Mouse (Mus musculus) liver, embryonic 12.5 days (tissue): ENCODE results near the gene Alox12e. TPM values are rescaled to one million over a fixed set of nuclear protein-coding genes. Genes with fewer than 3 reads are reported as not detected.
"Not testable (repeated sequence)": the region's sequence is repeated elsewhere in the genome, so short reads cannot be mapped to it uniquely, and the experiment has no call there.

Experiments used
- ATAC-seq: fragments of 200-750 bp; cut with Nextera tagmentation; 2 replicates; pipeline ENCODE4 v1.8.0; 2017; ENCODE audit warnings: moderate number of reproducible peaks, mild to moderate bottlenecking, moderate library complexity
- H3K27ac ChIP-seq: fragments of 300-500 bp; sonication (generic); 2 replicates; pipeline ENCODE4 v1.5.1; 2016; ENCODE audit warnings: mild to moderate bottlenecking
- H3K27me3 ChIP-seq: fragments of 300-500 bp; sonication (generic); replicated peaks from 2 replicates; pipeline ENCODE4 v1.6.1; 2016; ENCODE audit warnings: mild to moderate bottlenecking, moderate library complexity
- H3K36me3 ChIP-seq: fragments of 300-500 bp; sonication (generic); 2 replicates; pipeline ENCODE4 v1.6.1; 2016; ENCODE audit warnings: mild to moderate bottlenecking, moderate library complexity
- H3K4me1 ChIP-seq: fragments of 300-500 bp; sonication (generic); 2 replicates; pipeline ENCODE4 v1.6.1; 2016
- H3K4me2 ChIP-seq: fragments of 300-500 bp; sonication (generic); 2 replicates; pipeline ENCODE4 v1.6.1; 2016; ENCODE audit warnings: mild to moderate bottlenecking, moderate library complexity
- H3K4me3 ChIP-seq: fragments of 300-500 bp; sonication (generic); 2 replicates; pipeline ENCODE4 v1.5.1; 2016; ENCODE audit warnings: mild to moderate bottlenecking, moderate library complexity
- H3K9ac ChIP-seq: fragments of 300-500 bp; sonication (generic); 2 replicates; pipeline ENCODE4 v1.6.1; 2016; ENCODE audit warnings: mild to moderate bottlenecking, moderate library complexity
- H3K9me3 ChIP-seq: fragments of 300-500 bp; sonication (generic); replicated peaks from 2 replicates; pipeline ENCODE4 v1.6.1; 2016; ENCODE audit warnings: mild to moderate bottlenecking, moderate library complexity
- WGBS: fragments of 180-500 bp; shearing (Covaris S2); methylation state at CpG from one replicate; pipeline ENCODE4 v1.1.7; 2016; ENCODE audit not compliant: insufficient replicate concordance; 5-methylcytosine and 5-hydroxymethylcytosine counted together
- polyA plus RNA-seq: library from polyadenylated mRNA; unstranded; fragments of >200 nt; fragmentation: Nextera tagmentation; extraction: Ambion mirVana; gene quantifications from 2 replicates; pipeline ENCODE4 v1.2.1, GENCODE M21; 2016

The Alox12e gene
- 0.12 and 0.20 TPM in 2 replicates for polyA plus RNA-seq

GRCm38 (mm10) chr11:70322528-70322927 is at the start of gene Alox12e:
Alox12e (minus strand) TSS chr11:70322628.
- Histone ChIP-seq H3K27ac (no peak within 1 kb of the TSS), H3K9me3 (no peaks in the 10 kb centered on the region), H3K4me3 (no peak within 1 kb of the TSS), H3K4me1 (no peaks in the 10 kb centered on the region), H3K36me3 (no peaks in the 10 kb centered on the region), H3K4me2 (peak within 1 kb of the TSS; percentile 22; the same call in 1 of the 2 replicates), H3K9ac (no peak within 1 kb of the TSS), H3K27me3 (peaks cover 77% of the 10 kb centered on the region)
- ATAC-seq, result no peak
- WGBS, result 25% methylated on average over 7 of the region's 7 CpGs

GRCm38 (mm10) chr11:70368626-70369025 is 46.2 kb upstream of the Alox12e start:
- H3K27ac ChIP-seq, H3K4me2 ChIP-seq, H3K36me3 ChIP-seq, H3K9ac ChIP-seq, ATAC-seq, H3K9me3 ChIP-seq, H3K4me3 ChIP-seq, H3K27me3 ChIP-seq, H3K4me1 ChIP-seq: not testable (repeated sequence)
- 63% methylated on average over 2 of the region's 2 CpGs for WGBS

- not testable (repeated sequence) for ATAC-seq, H3K27ac ChIP-seq, H3K4me2 ChIP-seq, H3K9me3 ChIP-seq, H3K9ac ChIP-seq, H3K27me3 ChIP-seq, H3K4me1 ChIP-seq, H3K36me3 ChIP-seq, H3K4me3 ChIP-seq
- 75% methylated on average over 6 of the region's 6 CpGs for WGBS
Measured at GRCm38 (mm10) chr11:70367701-70368100, 45.3 kb upstream of the Alox12e start.

- no peak for ATAC-seq
- Histone ChIP-seq H3K27me3 (peaks cover 81% of the 10 kb centered on the region), H3K4me2 (peak within 1 kb of the TSS; percentile 68), H3K4me3 (peak within 1 kb of the TSS; percentile 41), H3K9me3 (no peaks in the 10 kb centered on the region), H3K36me3 (no peaks in the 10 kb centered on the region), H3K27ac (no peak within 1 kb of the TSS), H3K9ac (no peak within 1 kb of the TSS), H3K4me1 (peaks cover 10% of the 10 kb centered on the region)
- 1% methylated on average over 19 of the region's 19 CpGs for WGBS
Measured at GRCm38 (mm10) chr11:70351868-70352267, 29.4 kb upstream of the Alox12e start, which contains the start of gene Alox15. Alox15 (minus strand) TSS chr11:70352031.

- peaks cover 10% of the 10 kb centered on the region for H3K4me1 ChIP-seq
- H3K4me3 ChIP-seq, result no peak overlapping the region
- 80% methylated on average over 9 of the region's 9 CpGs for WGBS
- H3K9me3 ChIP-seq, result no peaks in the 10 kb centered on the region
- H3K27me3 ChIP-seq, result peaks cover 83% of the 10 kb centered on the region
- H3K36me3 ChIP-seq, result no peaks in the 10 kb centered on the region
- no peak overlapping the region for H3K4me2 ChIP-seq
- no peak overlapping the region for H3K27ac ChIP-seq
- no peak overlapping the region for H3K9ac ChIP-seq
- ATAC-seq, result no peak
Measured at GRCm38 (mm10) chr11:70348630-70349029, 26.2 kb upstream of the Alox12e start.

- Histone ChIP-seq H3K36me3 (no peaks in the 10 kb centered on the region), H3K27me3 (peaks cover 78% of the 10 kb centered on the region), H3K4me1 (peaks cover 10% of the 10 kb centered on the region), H3K27ac (no peak overlapping the region), H3K9me3 (no peaks in the 10 kb centered on the region), H3K9ac (no peak overlapping the region), H3K4me2 (no peak overlapping the region), H3K4me3 (no peak overlapping the region)
- no peak for ATAC-seq
- 64% methylated on average over 10 of the region's 10 CpGs for WGBS
Measured at GRCm38 (mm10) chr11:70347861-70348260, 25.4 kb upstream of the Alox12e start.

GRCm38 (mm10) chr11:70345546-70345945 is 23.1 kb upstream of the Alox12e start:
- no peaks in the 10 kb centered on the region for H3K9me3 ChIP-seq
- H3K27ac ChIP-seq, result no peak overlapping the region
- no peak for ATAC-seq
- no peak overlapping the region for H3K9ac ChIP-seq
- no peak overlapping the region for H3K4me2 ChIP-seq
- H3K27me3 ChIP-seq, result peaks cover 64% of the 10 kb centered on the region
- 78% methylated on average over 8 of the region's 8 CpGs for WGBS
- no peak overlapping the region for H3K4me3 ChIP-seq
- no peaks in the 10 kb centered on the region for H3K4me1 ChIP-seq
- H3K36me3 ChIP-seq, result no peaks in the 10 kb centered on the region

- 54% methylated on average over 10 of the region's 10 CpGs for WGBS
- H3K27ac ChIP-seq, result no peak overlapping the region
- ATAC-seq, result no peak
- H3K36me3 ChIP-seq, result no peaks in the 10 kb centered on the region
- H3K4me1 ChIP-seq, result no peaks in the 10 kb centered on the region
- H3K27me3 ChIP-seq, result peaks cover 61% of the 10 kb centered on the region
- H3K4me2 ChIP-seq, result no peak overlapping the region
- no peaks in the 10 kb centered on the region for H3K9me3 ChIP-seq
- no peak overlapping the region for H3K4me3 ChIP-seq
- H3K9ac ChIP-seq, result no peak overlapping the region
Measured at GRCm38 (mm10) chr11:70345061-70345460, 22.6 kb upstream of the Alox12e start.

GRCm38 (mm10) chr11:70339481-70339880 is 17.1 kb upstream of the Alox12e start:
- Histone ChIP-seq H3K9ac (no peak overlapping the region), H3K27me3 (0 out of 2 replicates have a peak, but pooled peaks cover 14% of the 10 kb centered on the region), H3K4me1 (no peaks in the 10 kb centered on the region), H3K4me3 (no peak overlapping the region), H3K36me3 (no peaks in the 10 kb centered on the region), H3K27ac (no peak overlapping the region), H3K4me2 (no peak overlapping the region), H3K9me3 (no peaks in the 10 kb centered on the region)
- no peak for ATAC-seq
- WGBS, result 26% methylated on average over 7 of the region's 7 CpGs

- WGBS, result 22% methylated on average over 4 of the region's 4 CpGs
- H3K4me2 ChIP-seq, result no peak overlapping the region
- no peak overlapping the region for H3K27ac ChIP-seq
- peaks cover 10% of the 10 kb centered on the region; the same call in 1 of the 2 replicates for H3K27me3 ChIP-seq
- no peak overlapping the region for H3K4me3 ChIP-seq
- H3K9me3 ChIP-seq, result no peaks in the 10 kb centered on the region
- no peak overlapping the region for H3K9ac ChIP-seq
- no peaks in the 10 kb centered on the region for H3K4me1 ChIP-seq
- H3K36me3 ChIP-seq, result no peaks in the 10 kb centered on the region
- ATAC-seq, result no peak
Measured at GRCm38 (mm10) chr11:70334477-70334876, 12.0 kb upstream of the Alox12e start.

GRCm38 (mm10) chr11:70324726-70325125 is 2.3 kb upstream of the Alox12e start:
- WGBS, result 72% methylated on average over 8 of the region's 8 CpGs
- ATAC-seq, result no peak
- Histone ChIP-seq H3K27me3 (peaks cover 68% of the 10 kb centered on the region), H3K9ac (no peak overlapping the region), H3K9me3 (no peaks in the 10 kb centered on the region), H3K36me3 (no peaks in the 10 kb centered on the region), H3K27ac (no peak overlapping the region), H3K4me3 (no peak overlapping the region), H3K4me2 (no peak overlapping the region), H3K4me1 (no peaks in the 10 kb centered on the region)

- WGBS, result 4% methylated on average over 15 of the region's 15 CpGs
- H3K4me3 ChIP-seq, result no peak overlapping the region
Measured at GRCm38 (mm10) chr11:70321664-70322063, 764 bp downstream of the Alox12e start.

GRCm38 (mm10) chr11:70319614-70320013 is 2.8 kb downstream of the Alox12e start:
- H3K9ac ChIP-seq, result no peak overlapping the region
- no peak overlapping the region for H3K4me2 ChIP-seq
- WGBS, result 58% methylated on average over 12 of the region's 12 CpGs
- H3K4me3 ChIP-seq, result no peak overlapping the region
- H3K27ac ChIP-seq, result no peak overlapping the region
- H3K4me1 ChIP-seq, result no peaks in the 10 kb centered on the region
- no peaks in the 10 kb centered on the region for H3K36me3 ChIP-seq
- H3K27me3 ChIP-seq, result peaks cover 77% of the 10 kb centered on the region
- no peaks in the 10 kb centered on the region for H3K9me3 ChIP-seq
- ATAC-seq, result no peak

More at GRCm38 (mm10) chr11:70321664-70322063, 764 bp downstream of the Alox12e start:
- Histone ChIP-seq H3K27me3 (peaks cover 77% of the 10 kb centered on the region), H3K9me3 (no peaks in the 10 kb centered on the region), H3K36me3 (no peaks in the 10 kb centered on the region), H3K27ac (no peak overlapping the region), H3K4me1 (no peaks in the 10 kb centered on the region), H3K9ac (no peak overlapping the region), H3K4me2 (peak overlapping the region; percentile 22; the same call in 1 of the 2 replicates)
- no peak for ATAC-seq
